Mouse (Mus musculus) stomach, adult 2 months (tissue): ENCODE results near the gene Gm3371. TPM values are rescaled to one million over a fixed set of nuclear protein-coding genes. Genes with fewer than 3 reads are reported as not detected.

Experiments
- polyA plus RNA-seq: library from polyadenylated mRNA; depleted of rRNA; stranded (reverse); fragments of >200 nt; gene quantifications from 2 replicates; pipeline ENCODE4 v1.2.3, GENCODE M21; 2012; rRNA removed

Gene Gm3371
- not detected in 2 replicates for polyA plus RNA-seq

GRCm38 (mm10) chr14:44410588-44410987 lies at the start of gene Gm3371:
Gene Gm3371 (minus strand): TSS chr14:44410688.

GRCm38 (mm10) chr14:44433335-44433734 lies 22.8 kb upstream of the Gm3371 start, which contains the start of gene Gm8232:
Gene Gm8232 (plus strand): TSS chr14:44433635.

GRCm38 (mm10) chr14:44365057-44365456 lies 45.4 kb downstream of the Gm3371 start, which contains the start of gene Gm8229:
Gene Gm8229 (plus strand): TSS chr14:44365357.

Other genes starting within 250 kb of the Gm3371 start
- gene Gm8212, start 213.0 kb downstream of the Gm3371 start, polyA plus RNA-seq: not detected in 2 replicates
- gene 4930503E14Rik, start 197.4 kb downstream of the Gm3371 start, polyA plus RNA-seq: not detected in 2 replicates
- not detected in 2 replicates for gene Gm8220, start 125.1 kb downstream of the Gm3371 start, polyA plus RNA-seq
- not detected in 2 replicates for gene Gm5930, start 72.1 kb downstream of the Gm3371 start, polyA plus RNA-seq
- not detected in 2 replicates for gene Gm8229, start 45.3 kb downstream of the Gm3371 start, polyA plus RNA-seq
- gene Gm8232, start 22.9 kb upstream of the Gm3371 start, polyA plus RNA-seq: not detected in 2 replicates
- not detected in 2 replicates for gene BC061237, start 81.8 kb upstream of the Gm3371 start, polyA plus RNA-seq
- gene Gm17093, start 107.6 kb upstream of the Gm3371 start, polyA plus RNA-seq: not detected in 2 replicates
- not detected in 2 replicates for gene Gm8247, start 172.5 kb upstream of the Gm3371 start, polyA plus RNA-seq
- not detected in 2 replicates for gene Gm5624, start 217.2 kb upstream of the Gm3371 start, polyA plus RNA-seq